Mouse (Mus musculus) embryonic fibroblast, embryonic 13.5 days (primary cell): ENCODE measurements around the gene Tmem240.

ENCODE experiments used
- CTCF ChIP-seq: IDR thresholded peaks from 2 replicates; pipeline ENCODE4 v1.5.1; 2011; ENCODE audit warnings: mild to moderate bottlenecking, control low read depth, low read length, moderate library complexity, borderline replicate concordance; ENCODE audit not compliant: insufficient read depth
- POLR2A ChIP-seq: IDR thresholded peaks from 2 replicates; pipeline ENCODE4 v1.6.1; 2011; ENCODE audit warnings: low read depth, mild to moderate bottlenecking, control low read depth, low read length, moderate library complexity

GRCm38 (mm10) chr4:155708582-155708981 lies 26.0 kb upstream of the Tmem240 start:
- TF ChIP-seq POLR2A (no peak), CTCF (no peak)
